Mouse (Mus musculus) ES-CJ7 (cell line): Measurements from ENCODE around the gene Ush2a.

ENCODE experiments used
- DNase-seq: peaks from one replicate; pipeline ENCODE4 v3.0.0; 2011; ENCODE audit warnings: low read depth, low spot score

Ush2a gene

GRCm38 (mm10) chr1:188667460-188667859, 405.6 kb downstream of the Ush2a start:
- no peak for DNase-seq

- no peak for DNase-seq
Measured at GRCm38 (mm10) chr1:188668513-188668912, 406.7 kb downstream of the Ush2a start.

- no peak for DNase-seq
Measured at GRCm38 (mm10) chr1:188672871-188673270, 411.0 kb downstream of the Ush2a start.

- no peak for DNase-seq
Measured at GRCm38 (mm10) chr1:188674640-188675510, 413.1 kb downstream of the Ush2a start.

GRCm38 (mm10) chr1:188675511-188675863, 413.7 kb downstream of the Ush2a start:
- DNase-seq, result no peak

GRCm38 (mm10) chr1:188678189-188678588, 416.4 kb downstream of the Ush2a start:
- DNase-seq, result no peak

GRCm38 (mm10) chr1:188686362-188686761, 424.5 kb downstream of the Ush2a start:
- DNase-seq, result no peak

- DNase-seq, result no peak
Measured at GRCm38 (mm10) chr1:188696295-188696694, 434.5 kb downstream of the Ush2a start.

- DNase-seq, result peak; percentile 61
Measured at GRCm38 (mm10) chr1:188708176-188708575, 446.4 kb downstream of the Ush2a start.

- no peak for DNase-seq
Measured at GRCm38 (mm10) chr1:188708694-188709093, 446.9 kb downstream of the Ush2a start.

- no peak for DNase-seq
Measured at GRCm38 (mm10) chr1:188714131-188714530, 452.3 kb downstream of the Ush2a start.

- DNase-seq, result no peak
Measured at GRCm38 (mm10) chr1:188714941-188715340, 453.1 kb downstream of the Ush2a start.

GRCm38 (mm10) chr1:188716886-188717285, 455.1 kb downstream of the Ush2a start:
- no peak for DNase-seq

- no peak for DNase-seq
Measured at GRCm38 (mm10) chr1:188725122-188725995, 463.5 kb downstream of the Ush2a start.

- no peak for DNase-seq
Measured at GRCm38 (mm10) chr1:188726937-188727336, 465.1 kb downstream of the Ush2a start.

- no peak for DNase-seq
Measured at GRCm38 (mm10) chr1:188728625-188729024, 466.8 kb downstream of the Ush2a start.

- no peak for DNase-seq
Measured at GRCm38 (mm10) chr1:188729179-188729578, 467.4 kb downstream of the Ush2a start.

GRCm38 (mm10) chr1:188734741-188735266, 473.0 kb downstream of the Ush2a start:
- no peak for DNase-seq

- no peak for DNase-seq
Measured at GRCm38 (mm10) chr1:188742971-188743370, 481.1 kb downstream of the Ush2a start.

GRCm38 (mm10) chr1:188755031-188755430, 493.2 kb downstream of the Ush2a start:
- DNase-seq, result no peak

- no peak for DNase-seq
Measured at GRCm38 (mm10) chr1:188760515-188760914, 498.7 kb downstream of the Ush2a start.

GRCm38 (mm10) chr1:188762463-188762862, 500.6 kb downstream of the Ush2a start:
- DNase-seq, result no peak
